ENCODE assay signal across 8 mouse cellular contexts in the genomic region with DNA sequence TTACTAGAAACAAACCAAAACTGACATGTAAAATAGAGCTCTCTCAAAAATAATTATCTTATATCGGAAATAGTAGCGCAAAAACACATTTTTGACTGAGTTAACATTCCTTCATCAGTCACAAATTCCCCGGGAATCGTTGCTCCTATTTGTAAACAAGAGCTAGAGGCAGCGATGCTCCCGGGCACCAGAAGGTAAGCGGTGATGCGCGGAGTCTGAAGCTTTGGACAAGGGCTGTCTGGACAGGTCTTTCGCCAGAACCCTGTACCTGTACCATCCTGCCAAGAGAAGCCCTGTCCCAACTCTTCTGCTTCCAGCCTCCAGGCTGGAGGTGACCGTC. TPM values are rescaled to one million over a fixed set of nuclear protein-coding genes. Genes with fewer than 3 reads are reported as not detected.
DNase-seq lines count a peak whose midpoint lies in the region; ATAC-seq and TF ChIP-seq lines count a peak whose summit lies in the region.

No protein-coding gene starts in this region.

- DNase-seq in left cerebral cortex, adult 2 months (ENCODE audit: extremely low spot score in 1 of 2, low spot score in 2 of 2), result peak in 1 of 2 experiments; percentile 9
- DNase-seq in left cerebral cortex, adult 18-20 months (ENCODE audit: low spot score in 2 of 2), result no peak
- DNase-seq in intestine, embryonic 14.5 days (ENCODE audit: low spot score), result no peak
- DNase-seq in layer of hippocampus, adult 18-20 months (ENCODE audit: low spot score in 2 of 2), result no peak
- no peak for DNase-seq in adrenal gland, adult 8-10 months
- no peak for DNase-seq in kidney, adult 11 months

- no peaks in the 10 kb centered on the region for H3K9me3 ChIP-seq in embryonic facial prominence, embryonic 13.5 days
- H3K9me3 ChIP-seq in intestine, embryonic 14.5 days (ENCODE audit: control insufficient read depth, low read length), result no peaks in the 10 kb centered on the region
- no peaks in the 10 kb centered on the region for H3K9me3 ChIP-seq in neural tube, embryonic 12.5 days

- TF ChIP-seq CTCF in left cerebral cortex, adult 2 months (IDR thresholded peaks at IDR 0.05), result no peak

- WGBS in embryonic facial prominence, embryonic 13.5 days, result 8% methylated on average over 11 of the region's 11 CpGs
- WGBS in intestine, embryonic 14.5 days, result 5% methylated on average over 11 of the region's 11 CpGs
- WGBS in neural tube, embryonic 12.5 days, result 11% methylated on average over 11 of the region's 11 CpGs

- H3K9ac ChIP-seq in embryonic facial prominence, embryonic 13.5 days, result peak overlapping the region; percentile 67; the same call in 1 of the 2 replicates
- H3K9ac ChIP-seq in intestine, embryonic 14.5 days (ENCODE audit: low read length), result no peak overlapping the region
- H3K9ac ChIP-seq in neural tube, embryonic 12.5 days, result peak overlapping the region; percentile 57

- no peak for ATAC-seq in embryonic facial prominence, embryonic 13.5 days (ENCODE audit: insufficient number of reproducible peaks, insufficient read depth, low FRiP score, low TSS enrichment, low read depth)
- ATAC-seq in intestine, embryonic 14.5 days (replicated peaks; ENCODE audit: low FRiP score, low TSS enrichment, low read depth), result peak; percentile 30; the same call in 1 of the 2 replicates
- ATAC-seq in neural tube, embryonic 12.5 days (ENCODE audit: low FRiP score, low read depth), result no peak

- H3K36me3 ChIP-seq in embryonic facial prominence, embryonic 13.5 days, result no peaks in the 10 kb centered on the region
- no peaks in the 10 kb centered on the region for H3K36me3 ChIP-seq in intestine, embryonic 14.5 days (ENCODE audit: control insufficient read depth, insufficient read depth, low read length)
- H3K36me3 ChIP-seq in neural tube, embryonic 12.5 days, result no peaks in the 10 kb centered on the region

- intact Hi-C loops in left cerebral cortex, adult 2 months (cut with DNase I), result no loop called here

- H3K27me3 ChIP-seq in embryonic facial prominence, embryonic 13.5 days, result peaks cover 46% of the 10 kb centered on the region
- H3K27me3 ChIP-seq in intestine, embryonic 14.5 days (replicated peaks; ENCODE audit: control insufficient read depth, insufficient read depth, low read length), result peaks cover 33% of the 10 kb centered on the region
- H3K27me3 ChIP-seq in neural tube, embryonic 12.5 days (replicated peaks), result peaks cover 23% of the 10 kb centered on the region

- peak overlapping the region; percentile 88 for H3K27ac ChIP-seq in left cerebral cortex, adult 2 months
- H3K27ac ChIP-seq in embryonic facial prominence, embryonic 13.5 days, result no peak overlapping the region
- no peak overlapping the region for H3K27ac ChIP-seq in intestine, embryonic 14.5 days (ENCODE audit: low read depth)
- no peak overlapping the region for H3K27ac ChIP-seq in neural tube, embryonic 12.5 days

- H3K4me3 ChIP-seq in left cerebral cortex, adult 2 months, result peak overlapping the region; percentile 44
- H3K4me3 ChIP-seq in embryonic facial prominence, embryonic 13.5 days, result peak overlapping the region; percentile 55
- H3K4me3 ChIP-seq in intestine, embryonic 14.5 days (ENCODE audit: low read depth, low read length), result peak overlapping the region; percentile 46
- H3K4me3 ChIP-seq in neural tube, embryonic 12.5 days, result peak overlapping the region; percentile 44

- H3K4me1 ChIP-seq in embryonic facial prominence, embryonic 13.5 days, result peaks cover 18% of the 10 kb centered on the region
- no peaks in the 10 kb centered on the region; the same call in none of the 2 replicates for H3K4me1 ChIP-seq in intestine, embryonic 14.5 days (replicated peaks; ENCODE audit: control insufficient read depth, insufficient read depth, low read length)
- H3K4me1 ChIP-seq in neural tube, embryonic 12.5 days, result peaks cover 18% of the 10 kb centered on the region

- peak overlapping the region; percentile 98 for H3K4me2 ChIP-seq in embryonic facial prominence, embryonic 13.5 days
- H3K4me2 ChIP-seq in intestine, embryonic 14.5 days (ENCODE audit: low read length), result peak overlapping the region; percentile 100
- peak overlapping the region; percentile 90 for H3K4me2 ChIP-seq in neural tube, embryonic 12.5 days (replicated peaks)

RNA-seq across cellular contexts. Expression of a gene that starts 0.7 kb away (rescaled TPM):
- 1 to 10 TPM; 8.9 to 9.5 TPM for total RNA-seq in left cerebral cortex, adult 2 months (2021)
- 10 to 100 TPM in 1 of 2 experiments, 1 to 10 TPM in 1; 9.5 to 10.0 TPM for total RNA-seq in left cerebral cortex, adult 18-20 months (2021)
- 0.34 and 0.39 TPM in 2 replicates for polyA plus RNA-seq in embryonic facial prominence, embryonic 13.5 days (2015; fragmentation: Nextera tagmentation; extraction: Ambion mirVana)
- 0.22 and 0.30 TPM in 2 replicates for polyA plus RNA-seq in intestine, embryonic 14.5 days (2014; fragmentation: Nextera tagmentation; extraction: Ambion mirVana)
- polyA plus RNA-seq in neural tube, embryonic 12.5 days (2016; fragmentation: Nextera tagmentation; extraction: Ambion mirVana), result 2.3 TPM in 2 replicates
- total RNA-seq in layer of hippocampus, adult 18-20 months (2021), result 10 to 100 TPM; 10.8 to 12.0 TPM
- total RNA-seq in adrenal gland, adult 8-10 months (2022), result 1 to 10 TPM; 4.2 to 5.8 (median 5.0) TPM

RNA-seq across cellular contexts. Expression of a gene that starts 15.9 kb away (rescaled TPM):
- total RNA-seq in left cerebral cortex, adult 2 months (2021), result 10 to 100 TPM; 22.2 to 25.1 TPM
- 10 to 100 TPM; 18.8 to 21.5 TPM for total RNA-seq in left cerebral cortex, adult 18-20 months (2021)
- polyA plus RNA-seq in embryonic facial prominence, embryonic 13.5 days (2015; fragmentation: Nextera tagmentation; extraction: Ambion mirVana), result 11.0 and 11.2 TPM in 2 replicates
- polyA plus RNA-seq in intestine, embryonic 14.5 days (2014; fragmentation: Nextera tagmentation; extraction: Ambion mirVana), result 14.0 and 15.0 TPM in 2 replicates
- polyA plus RNA-seq in neural tube, embryonic 12.5 days (2016; fragmentation: Nextera tagmentation; extraction: Ambion mirVana), result 10.8 and 11.3 TPM in 2 replicates
- total RNA-seq in layer of hippocampus, adult 18-20 months (2021), result 10 to 100 TPM; 20.7 to 22.1 TPM
- 10 to 100 TPM; 17.1 to 32.5 (median 26.1) TPM for total RNA-seq in adrenal gland, adult 8-10 months (2022)
